Mouse (Mus musculus): Measurements from ENCODE around the gene Psmg4. TPM values are rescaled to one million over a fixed set of nuclear protein-coding genes. Genes with fewer than 3 reads are reported as not detected.

Psmg4 gene
- polyA plus RNA-seq, 1 experiment from 2014 or later: 129 TPM

- peak overlapping the region; percentile 50 for H3K4me3 ChIP-seq
- peaks cover 54% of the 10 kb centered on the region for H3K4me1 ChIP-seq
- WGBS: 12% methylated on average over 19 of the region's 19 CpGs
Observed at GRCm38 (mm10) chr13:34150271-34151027, 12.3 kb upstream of the Psmg4 start.

GRCm38 (mm10) chr13:34151425-34151824 lies 11.3 kb upstream of the Psmg4 start:
- DNase-seq (ENCODE audit: extremely low spot score, low spot score): no peak
- H3K27ac ChIP-seq: peak overlapping the region; percentile 48; the same call in 1 of the 2 replicates
- H3K4me3 ChIP-seq: no peak overlapping the region
- peaks cover 59% of the 10 kb centered on the region for H3K4me1 ChIP-seq
- H3K36me3 ChIP-seq (replicated peaks): no peaks in the 10 kb centered on the region
- WGBS: 96% methylated on average over 1 of the region's 1 CpGs
- H3K27me3 ChIP-seq (ENCODE audit: poor library complexity, severe bottlenecking): no peaks in the 10 kb centered on the region
- H3K9me3 ChIP-seq: no peaks in the 10 kb centered on the region

More at GRCm38 (mm10) chr13:34150271-34151027, 12.3 kb upstream of the Psmg4 start:
- no peaks in the 10 kb centered on the region for H3K9me3 ChIP-seq
- H3K27ac ChIP-seq: peak overlapping the region; percentile 95
- H3K36me3 ChIP-seq (replicated peaks): no peaks in the 10 kb centered on the region
- H3K27me3 ChIP-seq (ENCODE audit: poor library complexity, severe bottlenecking): no peaks in the 10 kb centered on the region
- DNase-seq (ENCODE audit: extremely low spot score, low spot score): peak; percentile 45

- Histone ChIP-seq H3K27me3 (ENCODE audit: poor library complexity, severe bottlenecking) (no peaks in the 10 kb centered on the region), H3K4me1 (peaks cover 53% of the 10 kb centered on the region), H3K36me3 (replicated peaks) (no peaks in the 10 kb centered on the region), H3K9me3 (no peaks in the 10 kb centered on the region), H3K27ac (0 out of 2 replicates have a peak overlapping the region, but pooled peaks have one; percentile 48), H3K4me3 (no peak overlapping the region)
- no peak for DNase-seq (ENCODE audit: extremely low spot score, low spot score)
- WGBS: 77% methylated on average over 7 of the region's 7 CpGs
Observed at GRCm38 (mm10) chr13:34152695-34153094, 10.1 kb upstream of the Psmg4 start.

DNA sequence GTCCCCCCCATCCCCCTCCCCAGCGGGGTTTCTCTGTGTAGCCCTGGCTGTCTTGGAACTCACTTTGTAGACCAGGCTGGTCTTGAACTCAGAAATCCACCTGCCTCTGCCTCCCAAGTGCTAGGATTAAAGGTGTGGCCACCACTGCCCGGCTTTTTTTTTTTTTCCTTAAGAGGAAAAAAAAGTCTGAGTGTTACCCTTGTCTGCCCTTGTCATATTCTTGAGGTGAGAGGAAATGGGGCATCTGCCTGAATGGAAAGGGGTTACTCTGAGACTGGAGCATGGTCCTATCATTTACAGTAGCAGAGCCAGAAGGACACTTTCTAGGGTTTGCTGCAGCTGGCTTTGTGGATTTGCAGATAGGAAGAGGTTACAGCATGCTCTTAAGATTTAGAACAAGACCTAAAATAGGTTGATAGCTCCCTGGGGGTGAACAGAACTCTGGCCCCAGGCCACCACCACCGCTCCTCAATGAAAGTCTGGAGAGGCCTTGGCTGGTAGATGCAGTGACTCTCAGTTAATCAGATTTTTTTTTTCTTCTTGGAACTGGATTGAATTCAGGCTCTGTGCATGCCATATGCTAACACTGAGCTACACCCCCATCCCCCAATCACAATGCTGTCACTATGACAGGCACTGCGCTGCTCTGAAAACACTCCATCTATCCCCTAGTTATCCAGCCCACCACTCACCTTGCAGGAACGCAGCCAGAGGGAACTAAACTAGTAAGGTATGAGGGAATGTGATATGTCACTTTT lies 9.3 kb upstream of the Psmg4 start:
- H3K4me3 ChIP-seq: no peak overlapping the region
- peaks cover 45% of the 10 kb centered on the region for H3K4me1 ChIP-seq
- 0 out of 2 replicates have a peak overlapping the region, but pooled peaks have one; percentile 13 for H3K27ac ChIP-seq
- no peaks in the 10 kb centered on the region for H3K27me3 ChIP-seq (ENCODE audit: poor library complexity, severe bottlenecking)
- H3K36me3 ChIP-seq (replicated peaks): no peaks in the 10 kb centered on the region
- 92% methylated on average over 4 of the region's 5 CpGs for WGBS
- DNase-seq (ENCODE audit: extremely low spot score, low spot score): no peak
- peaks cover 3% of the 10 kb centered on the region; the same call in 1 of the 2 replicates for H3K9me3 ChIP-seq

GRCm38 (mm10) chr13:34154217-34154930 lies 8.4 kb upstream of the Psmg4 start:
- no peaks in the 10 kb centered on the region for H3K36me3 ChIP-seq (replicated peaks)
- 51% methylated on average over 13 of the region's 13 CpGs for WGBS
- peak overlapping the region; percentile 82 for H3K27ac ChIP-seq

DNA sequence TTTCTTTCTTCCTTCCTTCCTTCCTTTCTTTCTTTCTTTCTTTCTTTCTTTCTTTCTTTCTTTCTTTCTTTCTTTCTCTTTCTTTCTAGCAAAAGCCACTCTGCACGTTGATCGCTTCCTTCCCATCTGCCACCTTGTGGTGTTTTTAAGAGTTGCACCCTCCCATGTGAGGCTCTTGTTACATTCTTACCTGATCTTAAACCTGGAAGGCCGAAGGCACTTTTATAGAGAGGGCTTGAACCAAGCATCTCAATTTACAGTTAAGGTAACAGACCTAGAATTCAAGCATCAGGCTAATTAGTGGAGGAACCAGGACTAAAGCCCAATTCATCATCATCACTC lies 7.9 kb upstream of the Psmg4 start:
- peaks cover 3% of the 10 kb centered on the region; the same call in 1 of the 2 replicates for H3K9me3 ChIP-seq
- H3K36me3 ChIP-seq (replicated peaks): no peaks in the 10 kb centered on the region
- DNase-seq (ENCODE audit: extremely low spot score, low spot score): peak; percentile 48
- H3K4me1 ChIP-seq: peaks cover 31% of the 10 kb centered on the region
- peak overlapping the region; percentile 82 for H3K27ac ChIP-seq
- H3K4me3 ChIP-seq: no peak overlapping the region
- WGBS: 42% methylated on average over 3 of the region's 3 CpGs
- H3K27me3 ChIP-seq (ENCODE audit: poor library complexity, severe bottlenecking): no peaks in the 10 kb centered on the region

More at GRCm38 (mm10) chr13:34154217-34154930, 8.4 kb upstream of the Psmg4 start:
- no peaks in the 10 kb centered on the region for H3K27me3 ChIP-seq (ENCODE audit: poor library complexity, severe bottlenecking)
- no peak overlapping the region for H3K4me3 ChIP-seq
- H3K4me1 ChIP-seq: peaks cover 36% of the 10 kb centered on the region
- DNase-seq (ENCODE audit: extremely low spot score, low spot score): peak; percentile 71
- peaks cover 3% of the 10 kb centered on the region; the same call in 1 of the 2 replicates for H3K9me3 ChIP-seq

- Histone ChIP-seq H3K9me3 (peaks cover 3% of the 10 kb centered on the region; the same call in 1 of the 2 replicates), H3K36me3 (replicated peaks) (no peaks in the 10 kb centered on the region), H3K27ac (peak overlapping the region; percentile 44), H3K27me3 (ENCODE audit: poor library complexity, severe bottlenecking) (no peaks in the 10 kb centered on the region), H3K4me3 (no peak overlapping the region), H3K4me1 (peaks cover 21% of the 10 kb centered on the region)
- 73% methylated on average over 8 of the region's 8 CpGs for WGBS
- DNase-seq (ENCODE audit: extremely low spot score, low spot score): no peak
Observed at GRCm38 (mm10) chr13:34156133-34156839, 6.5 kb upstream of the Psmg4 start.

DNA sequence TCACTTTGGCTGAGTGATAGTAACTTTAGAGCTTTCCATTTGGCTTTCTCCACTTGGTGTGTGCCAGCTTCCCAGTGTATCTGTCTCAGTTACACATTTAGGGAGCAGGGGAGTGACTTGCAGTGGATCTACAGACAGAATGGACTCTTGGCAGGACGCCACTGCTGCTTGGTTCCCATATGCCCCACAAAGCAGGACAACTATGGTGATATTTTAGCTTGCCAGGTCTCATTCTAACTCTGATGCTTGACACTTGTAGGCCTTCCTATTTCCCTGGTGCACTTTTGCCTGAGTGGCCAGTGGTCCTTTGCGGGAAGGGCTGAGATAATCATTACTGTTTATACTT lies 6.0 kb upstream of the Psmg4 start:
- Histone ChIP-seq H3K27ac (peak overlapping the region; percentile 44), H3K4me1 (peaks cover 21% of the 10 kb centered on the region)
- no peak for DNase-seq (ENCODE audit: extremely low spot score, low spot score)

DNA sequence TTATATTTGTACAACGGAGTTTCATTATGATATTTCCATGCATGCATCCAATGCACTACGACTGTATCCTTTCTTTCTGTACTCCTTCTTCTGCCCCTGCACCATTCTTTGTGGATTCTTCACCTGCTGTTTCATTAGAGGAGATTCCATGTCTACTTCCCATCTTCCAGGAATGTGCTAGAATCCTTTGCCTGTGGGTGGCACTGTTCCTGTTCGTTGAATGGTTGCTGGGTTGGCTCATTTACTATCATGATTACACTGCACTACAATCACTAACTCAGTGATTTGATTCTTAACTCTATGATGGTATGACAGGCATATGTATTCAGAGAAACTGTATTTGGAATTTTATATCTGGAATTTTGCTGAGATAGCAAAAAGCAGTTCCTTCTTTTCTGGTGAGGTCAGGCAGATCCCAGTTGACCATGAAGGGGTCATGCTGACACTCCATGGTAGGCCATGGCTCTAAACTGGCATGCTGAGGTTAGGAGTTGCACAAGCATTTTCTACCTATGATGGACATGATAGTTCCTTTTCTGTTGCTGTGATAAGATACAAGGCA lies 5.1 kb upstream of the Psmg4 start:
- no peaks in the 10 kb centered on the region for H3K27me3 ChIP-seq (ENCODE audit: poor library complexity, severe bottlenecking)
- H3K4me1 ChIP-seq: peaks cover 29% of the 10 kb centered on the region
- no peaks in the 10 kb centered on the region for H3K36me3 ChIP-seq (replicated peaks)
- peaks cover 3% of the 10 kb centered on the region; the same call in 1 of the 2 replicates for H3K9me3 ChIP-seq
- 94% methylated on average over 3 of the region's 3 CpGs for WGBS
- no peak overlapping the region for H3K27ac ChIP-seq
- no peak for DNase-seq (ENCODE audit: extremely low spot score, low spot score)
- H3K4me3 ChIP-seq: no peak overlapping the region

More for the DNA sequence above, 6.0 kb upstream of the Psmg4 start:
- Histone ChIP-seq H3K9me3 (peaks cover 3% of the 10 kb centered on the region; the same call in 1 of the 2 replicates), H3K36me3 (replicated peaks) (no peaks in the 10 kb centered on the region), H3K4me3 (no peak overlapping the region), H3K27me3 (ENCODE audit: poor library complexity, severe bottlenecking) (no peaks in the 10 kb centered on the region)
- 84% methylated on average over 2 of the region's 2 CpGs for WGBS

- 95% methylated on average over 1 of the region's 1 CpGs for WGBS
- Histone ChIP-seq H3K9me3 (peaks cover 3% of the 10 kb centered on the region; the same call in 1 of the 2 replicates), H3K27ac (no peak overlapping the region), H3K36me3 (replicated peaks) (peaks cover 6% of the 10 kb centered on the region), H3K27me3 (ENCODE audit: poor library complexity, severe bottlenecking) (no peaks in the 10 kb centered on the region), H3K4me3 (no peak overlapping the region), H3K4me1 (peaks cover 28% of the 10 kb centered on the region)
- DNase-seq (ENCODE audit: extremely low spot score, low spot score): no peak
Observed at GRCm38 (mm10) chr13:34159926-34160325, 2.8 kb upstream of the Psmg4 start.

- no peak for DNase-seq (ENCODE audit: extremely low spot score, low spot score)
- Histone ChIP-seq H3K4me3 (peak overlapping the region; percentile 70), H3K27me3 (ENCODE audit: poor library complexity, severe bottlenecking) (no peaks in the 10 kb centered on the region), H3K36me3 (replicated peaks) (peaks cover 24% of the 10 kb centered on the region), H3K4me1 (peaks cover 18% of the 10 kb centered on the region), H3K9me3 (peaks cover 10% of the 10 kb centered on the region), H3K27ac (peak overlapping the region; percentile 94)
- 51% methylated on average over 12 of the region's 12 CpGs for WGBS
Observed at GRCm38 (mm10) chr13:34163304-34163975, 676 bp downstream of the Psmg4 start.
